Mouse (Mus musculus) megakaryocyte-erythroid progenitor cell, adult 5-6 weeks (primary cell): ENCODE measurements around the gene Rpn2. TPM values are rescaled to one million over a fixed set of nuclear protein-coding genes. Genes with fewer than 3 reads are reported as not detected.

Source experiments
- ATAC-seq: replicated peaks from 2 replicates; pipeline ENCODE4 v1.8.0; 2016; ENCODE audit warnings: mild to moderate bottlenecking, inconsistent platforms; ENCODE audit not compliant: severe bottlenecking, poor library complexity, low FRiP score, low TSS enrichment
- total RNA-seq, 2 experiments: library from RNA; stranded (forward) in 1 of 2; stranded (reverse) in 1 of 2; fragments of 200-1000, 215-1000 nt in 1 of 2; fragments of >200 nt in 1 of 2; fragmentation: Nextera tagmentation in 1 of 2; gene quantifications; 2 replicates each; pipeline ENCODE4 v1.2.3; 2014 to 2017

Rpn2 gene
- total RNA-seq, 2 experiments from 2014 or later: 198 to 221 TPM

GRCm38 (mm10) chr2:157342328-157342926 is 63.6 kb downstream of the Rpn2 start:
- no peak for ATAC-seq

GRCm38 (mm10) chr2:157343337-157343736 is 64.5 kb downstream of the Rpn2 start:
- no peak for ATAC-seq

GRCm38 (mm10) chr2:157347361-157348159 is 68.7 kb downstream of the Rpn2 start, which contains the start of gene Ghrh:
Gene Ghrh (minus strand): TSS chr2:157347506.
- no peak for ATAC-seq

- ATAC-seq: no peak
These were observed 70.4 kb downstream of the Rpn2 start for GRCm38 (mm10) chr2:157349121-157349778.

GRCm38 (mm10) chr2:157353183-157353582 is 74.4 kb downstream of the Rpn2 start:
- ATAC-seq: no peak

DNA sequence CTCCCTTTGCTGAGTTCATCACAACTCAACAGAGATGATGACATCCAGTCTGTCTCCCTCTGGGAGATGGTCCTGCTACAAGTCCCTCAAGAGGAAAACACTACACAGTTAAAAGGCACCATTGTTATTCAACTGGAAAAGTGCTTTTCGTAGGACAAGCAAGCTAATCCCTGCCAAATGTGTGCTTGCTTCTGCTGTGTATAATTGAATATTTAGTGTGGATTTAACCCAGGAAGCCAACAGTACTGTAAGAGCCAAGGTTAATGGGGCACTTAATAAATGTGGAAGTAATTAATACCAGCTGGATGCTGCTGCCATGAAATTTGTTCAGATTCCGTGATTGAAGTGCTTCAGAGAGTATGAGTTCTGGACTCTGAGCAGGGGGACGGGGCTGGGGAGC is 75.3 kb downstream of the Rpn2 start:
- ATAC-seq: no peak

GRCm38 (mm10) chr2:157360028-157360427 is 81.2 kb downstream of the Rpn2 start:
- no peak for ATAC-seq

GRCm38 (mm10) chr2:157363031-157363430 is 84.2 kb downstream of the Rpn2 start:
- no peak for ATAC-seq

DNA sequence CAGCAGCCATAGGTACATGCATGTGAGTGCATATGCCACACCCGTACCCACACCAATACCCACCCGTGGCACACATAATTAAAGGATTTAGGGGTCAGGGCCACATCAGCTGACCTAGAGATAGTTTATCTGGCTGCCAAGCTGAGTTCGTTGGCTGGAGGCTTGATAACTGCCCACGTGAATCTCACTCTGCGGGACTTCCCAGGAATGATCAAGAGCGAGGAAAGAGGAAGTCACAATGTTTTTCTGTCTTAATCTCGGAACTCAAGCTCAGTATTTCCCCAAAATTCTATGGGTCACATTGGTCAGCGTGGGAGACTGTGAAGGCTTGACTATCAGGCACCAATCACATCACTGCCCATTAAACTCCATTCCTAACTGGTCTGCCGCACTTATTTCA is 87.9 kb downstream of the Rpn2 start:
- no peak for ATAC-seq

GRCm38 (mm10) chr2:157367184-157367893 is 88.5 kb downstream of the Rpn2 start, which contains the start of gene Manbal:
Gene Manbal (plus strand): TSS chr2:157367594.
- ATAC-seq: peak; percentile 94

- peak; percentile 58 for ATAC-seq
These were observed 89.2 kb downstream of the Rpn2 start for GRCm38 (mm10) chr2:157367991-157368390.

DNA sequence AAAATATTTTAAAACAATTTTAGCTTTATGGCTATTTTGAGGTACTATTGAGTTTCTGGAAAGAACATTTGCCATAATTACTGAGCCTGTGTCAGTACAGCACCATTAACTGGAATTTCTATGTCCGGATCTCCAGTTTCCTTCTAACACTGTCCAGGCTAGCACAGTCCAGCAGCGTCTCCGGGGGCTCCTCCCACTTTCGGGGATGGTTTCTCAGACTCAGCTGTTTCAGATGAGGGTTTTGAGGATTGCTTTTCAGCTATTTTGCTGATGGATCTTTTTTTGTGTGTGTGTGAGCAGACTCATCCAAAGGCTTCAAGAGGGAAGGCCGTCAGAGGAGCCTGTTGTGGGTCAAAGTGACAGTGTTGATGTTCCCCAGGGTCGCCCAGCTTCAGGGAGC is 92.9 kb downstream of the Rpn2 start:
- ATAC-seq: no peak

DNA sequence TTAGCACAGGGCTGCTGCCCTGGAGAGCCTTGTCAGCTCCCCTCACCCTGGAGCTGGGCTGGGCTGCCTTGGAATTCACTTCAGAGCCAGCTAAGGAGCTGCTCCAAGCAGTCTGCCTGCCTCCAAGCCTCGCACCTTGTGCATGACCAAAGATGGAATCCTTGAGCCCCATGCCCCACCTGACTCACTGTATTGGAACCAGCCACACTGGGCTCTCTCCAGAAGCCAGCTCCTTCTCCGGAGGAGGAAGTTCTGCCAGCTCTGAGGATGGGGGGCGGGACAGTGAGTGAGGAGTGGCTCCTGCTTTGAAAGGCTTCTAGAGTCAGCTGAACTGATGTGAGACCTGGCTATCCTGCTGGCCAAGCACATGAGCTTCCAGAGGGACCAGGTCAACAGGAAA is 94.9 kb downstream of the Rpn2 start:
- ATAC-seq: no peak

- ATAC-seq: no peak
These were observed 96.2 kb downstream of the Rpn2 start for GRCm38 (mm10) chr2:157375051-157375450.

Other genes with a start within 250 kb of the Rpn2 start
- 11.0 and 11.7 TPM in 2 replicates for gene Soga1, start 199.8 kb upstream of the Rpn2 start, total RNA-seq (2014; fragmentation: Nextera tagmentation)
- gene Soga1, start 199.8 kb upstream of the Rpn2 start, total RNA-seq (2017): 5.6 and 8.6 TPM in 2 replicates
- gene Tldc2, start 192.0 kb upstream of the Rpn2 start, total RNA-seq (2014; fragmentation: Nextera tagmentation): not detected in 2 replicates
- not detected in 2 replicates for gene Tldc2, start 192.0 kb upstream of the Rpn2 start, total RNA-seq (2017)
- 63.5 and 64.5 TPM in 2 replicates for gene Samhd1, start 143.8 kb upstream of the Rpn2 start, total RNA-seq (2014; fragmentation: Nextera tagmentation)
- gene Samhd1, start 143.8 kb upstream of the Rpn2 start, total RNA-seq (2017): 48.9 and 60.9 TPM in 2 replicates
- gene Rbl1, start 74.5 kb upstream of the Rpn2 start, total RNA-seq (2014; fragmentation: Nextera tagmentation): 61.3 and 76.0 TPM in 2 replicates
- gene Rbl1, start 74.5 kb upstream of the Rpn2 start, total RNA-seq (2017): 78.7 and 83.2 TPM in 2 replicates
- not detected in 2 replicates for gene Mroh8, start 532 bp downstream of the Rpn2 start, total RNA-seq (2014; fragmentation: Nextera tagmentation)
- gene Mroh8, start 532 bp downstream of the Rpn2 start, total RNA-seq (2017): 0.34 TPM in 1 of 2 replicates, not detected in the other
- gene Ghrh, start 68.5 kb downstream of the Rpn2 start, total RNA-seq (2014; fragmentation: Nextera tagmentation): not detected in 2 replicates
- gene Ghrh, start 68.5 kb downstream of the Rpn2 start, total RNA-seq (2017): not detected in 2 replicates
- 27.2 and 33.9 TPM in 2 replicates for gene Manbal, start 88.6 kb downstream of the Rpn2 start, total RNA-seq (2014; fragmentation: Nextera tagmentation)
- 8.6 and 17.3 TPM in 2 replicates for gene Manbal, start 88.6 kb downstream of the Rpn2 start, total RNA-seq (2017)
- gene Src, start 139.4 kb downstream of the Rpn2 start, total RNA-seq (2014; fragmentation: Nextera tagmentation): 0.42 TPM in 1 of 2 replicates, not detected in the other
- 0.75 and 1.3 TPM in 2 replicates for gene Src, start 139.4 kb downstream of the Rpn2 start, total RNA-seq (2017)